Mouse (Mus musculus) cerebellum, adult 9-10 months (tissue): Measurements from ENCODE around the gene Camta2.

Experiments used
- DNase-seq: peaks from one replicate; pipeline ENCODE4 v3.0.0; 2022

Camta2 gene

GRCm38 (mm10) chr11:70687601-70688199, at the start of gene Camta2:
Gene Camta2 (minus strand): TSS chr11:70688105.
- DNase-seq, result peak; percentile 88

GRCm38 (mm10) chr11:70733256-70733655, 45.4 kb upstream of the Camta2 start:
- DNase-seq, result no peak

GRCm38 (mm10) chr11:70731178-70731577, 43.3 kb upstream of the Camta2 start:
- DNase-seq, result peak; percentile 25

GRCm38 (mm10) chr11:70730427-70731038, 42.6 kb upstream of the Camta2 start:
- no peak for DNase-seq

GRCm38 (mm10) chr11:70727385-70727784, 39.5 kb upstream of the Camta2 start:
- no peak for DNase-seq

GRCm38 (mm10) chr11:70726585-70726984, 38.7 kb upstream of the Camta2 start:
- DNase-seq, result no peak

- DNase-seq, result no peak
Observed at GRCm38 (mm10) chr11:70724706-70725105, 36.8 kb upstream of the Camta2 start.

- DNase-seq, result no peak
Observed at GRCm38 (mm10) chr11:70721072-70721471, 33.2 kb upstream of the Camta2 start.

GRCm38 (mm10) chr11:70720567-70720966, 32.7 kb upstream of the Camta2 start:
- DNase-seq, result no peak

GRCm38 (mm10) chr11:70718481-70718880, 30.6 kb upstream of the Camta2 start:
- DNase-seq, result no peak

GRCm38 (mm10) chr11:70715832-70716231, 27.9 kb upstream of the Camta2 start:
- DNase-seq, result no peak

- DNase-seq, result no peak
Observed at GRCm38 (mm10) chr11:70713222-70713621, 25.3 kb upstream of the Camta2 start.

GRCm38 (mm10) chr11:70711026-70711425, 23.1 kb upstream of the Camta2 start:
- DNase-seq, result no peak

GRCm38 (mm10) chr11:70706127-70706526, 18.2 kb upstream of the Camta2 start:
- no peak for DNase-seq

- DNase-seq, result no peak
Observed at GRCm38 (mm10) chr11:70702781-70703180, 14.9 kb upstream of the Camta2 start.

- no peak for DNase-seq
Observed at GRCm38 (mm10) chr11:70701984-70702733, 14.3 kb upstream of the Camta2 start.

GRCm38 (mm10) chr11:70701221-70701955, 13.5 kb upstream of the Camta2 start:
- DNase-seq, result no peak

GRCm38 (mm10) chr11:70700613-70701012, 12.7 kb upstream of the Camta2 start:
- peak; percentile 76 for DNase-seq

- DNase-seq, result peak; percentile 96
Observed at GRCm38 (mm10) chr11:70699722-70700556, 12.0 kb upstream of the Camta2 start, which contains the start of the genes Inca1 and Kif1c. Gene Inca1 (minus strand): TSS chr11:70700155. Gene Kif1c (plus strand): TSS chr11:70700548.

- DNase-seq, result no peak
Observed at GRCm38 (mm10) chr11:70699051-70699450, 11.1 kb upstream of the Camta2 start.

- DNase-seq, result no peak
Observed at GRCm38 (mm10) chr11:70697376-70697775, 9.5 kb upstream of the Camta2 start.

GRCm38 (mm10) chr11:70693504-70693903, 5.6 kb upstream of the Camta2 start:
- no peak for DNase-seq
